Mouse (Mus musculus): ENCODE measurements around the gene Ppm1h. TPM values are rescaled to one million over a fixed set of nuclear protein-coding genes. Genes with fewer than 3 reads are reported as not detected.
A peak's percentile ranks its signal among the peaks of the same experiment; 100 is the strongest.

The Ppm1h gene
- polyA plus RNA-seq, 1 experiment from 2014 or later, result 5.8 TPM

DNA sequence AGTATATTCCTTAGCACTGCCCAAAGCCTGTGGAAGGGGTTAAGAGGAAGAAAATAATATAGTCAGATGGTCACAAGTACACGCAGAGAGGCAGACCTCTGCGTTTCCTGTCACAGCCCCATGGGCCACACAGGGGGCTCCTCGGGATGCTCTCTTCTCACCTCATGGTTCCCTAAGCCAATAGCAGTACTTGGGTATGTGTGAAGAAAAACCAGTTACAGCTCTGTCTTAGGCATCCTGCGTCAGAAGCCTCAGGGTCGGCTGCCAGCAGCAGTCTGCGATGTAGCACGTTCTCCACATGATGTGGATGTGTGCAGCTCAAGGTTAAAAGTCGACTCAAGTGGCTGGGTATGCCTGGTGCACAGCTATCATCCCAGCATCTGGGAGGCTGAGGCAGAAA lies 139.2 kb downstream of the Ppm1h start:
- Histone ChIP-seq H3K36me3 (no peaks in the 10 kb centered on the region), H3K27ac (no peak overlapping the region), H3K4me3 (no peak overlapping the region), H3K9me3 (no peaks in the 10 kb centered on the region), H3K27me3 (ENCODE audit: insufficient read depth, poor library complexity, severe bottlenecking) (no peaks in the 10 kb centered on the region), H3K4me1 (replicated peaks) (no peaks in the 10 kb centered on the region)
- WGBS, result 89% methylated on average over 8 of the region's 8 CpGs
- DNase-seq (ENCODE audit: low spot score), result no peak

DNA sequence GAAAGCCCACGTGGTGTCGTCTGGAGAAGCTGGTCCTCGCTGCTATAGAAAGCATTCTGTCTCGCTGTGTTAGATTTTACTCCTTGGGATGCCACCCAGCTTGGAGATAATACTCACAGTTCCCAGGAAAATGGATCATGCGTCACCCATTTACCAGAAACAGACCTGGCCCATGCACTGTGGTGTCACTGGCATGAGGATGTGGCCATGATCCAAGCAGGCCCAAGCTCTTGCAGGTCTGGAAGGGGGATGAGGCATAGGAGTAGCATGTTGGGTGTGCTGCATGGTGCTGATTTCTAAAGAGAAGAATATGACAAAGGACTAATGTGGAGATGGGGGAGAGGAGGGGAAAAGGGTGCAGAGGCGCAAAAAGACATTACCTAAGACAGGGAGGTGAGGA lies 141.2 kb downstream of the Ppm1h start:
- no peaks in the 10 kb centered on the region for H3K27me3 ChIP-seq (ENCODE audit: insufficient read depth, poor library complexity, severe bottlenecking)
- no peaks in the 10 kb centered on the region for H3K9me3 ChIP-seq
- no peak overlapping the region for H3K27ac ChIP-seq
- H3K36me3 ChIP-seq, result no peaks in the 10 kb centered on the region
- no peak overlapping the region for H3K4me3 ChIP-seq
- H3K4me1 ChIP-seq (replicated peaks), result peaks cover 7% of the 10 kb centered on the region
- no peak for DNase-seq (ENCODE audit: low spot score)
- 93% methylated on average over 6 of the region's 6 CpGs for WGBS

- 86% methylated on average over 6 of the region's 6 CpGs for WGBS
- Histone ChIP-seq H3K27ac (no peak overlapping the region), H3K9me3 (no peaks in the 10 kb centered on the region), H3K4me3 (no peak overlapping the region), H3K36me3 (no peaks in the 10 kb centered on the region), H3K27me3 (ENCODE audit: insufficient read depth, poor library complexity, severe bottlenecking) (no peaks in the 10 kb centered on the region), H3K4me1 (replicated peaks) (peaks cover 7% of the 10 kb centered on the region)
- no peak for DNase-seq (ENCODE audit: low spot score)
These were observed 143.0 kb downstream of the Ppm1h start for GRCm38 (mm10) chr10:122821549-122821948.

GRCm38 (mm10) chr10:122823642-122824041 lies 145.1 kb downstream of the Ppm1h start:
- WGBS, result 80% methylated on average over 13 of the region's 13 CpGs
- DNase-seq (ENCODE audit: low spot score), result no peak
- Histone ChIP-seq H3K4me3 (no peak overlapping the region), H3K36me3 (no peaks in the 10 kb centered on the region), H3K27ac (no peak overlapping the region), H3K4me1 (replicated peaks) (peaks cover 15% of the 10 kb centered on the region), H3K9me3 (no peaks in the 10 kb centered on the region), H3K27me3 (ENCODE audit: insufficient read depth, poor library complexity, severe bottlenecking) (no peaks in the 10 kb centered on the region)

DNA sequence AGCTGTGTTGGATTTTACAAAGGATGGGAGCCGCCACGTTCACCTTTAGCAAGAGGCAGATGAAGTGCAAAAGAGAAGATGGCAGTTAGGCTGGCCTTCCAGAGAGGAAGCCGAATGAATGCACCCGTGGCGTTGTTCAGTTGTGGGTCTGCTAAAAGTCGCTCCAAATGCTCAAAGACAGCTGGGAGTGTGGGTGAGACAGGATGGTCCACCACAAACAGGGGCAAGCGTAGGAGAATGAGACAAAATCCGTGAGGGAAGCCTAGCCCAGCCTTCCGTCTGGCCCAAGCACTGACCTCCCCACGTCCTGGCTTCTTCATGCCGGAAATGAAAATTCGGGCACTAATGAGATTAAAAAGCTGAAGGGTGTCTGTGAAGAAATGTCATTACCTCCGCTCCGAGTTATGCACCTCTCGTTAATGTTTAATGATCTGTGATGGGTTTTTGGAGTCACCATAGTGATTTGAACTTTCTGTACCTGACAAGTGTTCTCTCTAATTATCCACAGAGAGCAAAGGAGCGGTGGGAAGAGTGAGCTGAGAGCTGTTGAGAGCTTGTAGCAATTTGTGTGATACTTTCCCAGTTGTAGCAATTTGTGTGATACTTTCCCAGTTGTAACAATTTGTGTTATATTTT lies 148.3 kb downstream of the Ppm1h start:
- H3K4me3 ChIP-seq, result no peak overlapping the region
- DNase-seq (ENCODE audit: low spot score), result no peak
- no peaks in the 10 kb centered on the region for H3K36me3 ChIP-seq
- no peaks in the 10 kb centered on the region for H3K27me3 ChIP-seq (ENCODE audit: insufficient read depth, poor library complexity, severe bottlenecking)
- peaks cover 15% of the 10 kb centered on the region for H3K4me1 ChIP-seq (replicated peaks)
- no peaks in the 10 kb centered on the region for H3K9me3 ChIP-seq
- no peak overlapping the region for H3K27ac ChIP-seq
- 87% methylated on average over 16 of the region's 16 CpGs for WGBS

DNA sequence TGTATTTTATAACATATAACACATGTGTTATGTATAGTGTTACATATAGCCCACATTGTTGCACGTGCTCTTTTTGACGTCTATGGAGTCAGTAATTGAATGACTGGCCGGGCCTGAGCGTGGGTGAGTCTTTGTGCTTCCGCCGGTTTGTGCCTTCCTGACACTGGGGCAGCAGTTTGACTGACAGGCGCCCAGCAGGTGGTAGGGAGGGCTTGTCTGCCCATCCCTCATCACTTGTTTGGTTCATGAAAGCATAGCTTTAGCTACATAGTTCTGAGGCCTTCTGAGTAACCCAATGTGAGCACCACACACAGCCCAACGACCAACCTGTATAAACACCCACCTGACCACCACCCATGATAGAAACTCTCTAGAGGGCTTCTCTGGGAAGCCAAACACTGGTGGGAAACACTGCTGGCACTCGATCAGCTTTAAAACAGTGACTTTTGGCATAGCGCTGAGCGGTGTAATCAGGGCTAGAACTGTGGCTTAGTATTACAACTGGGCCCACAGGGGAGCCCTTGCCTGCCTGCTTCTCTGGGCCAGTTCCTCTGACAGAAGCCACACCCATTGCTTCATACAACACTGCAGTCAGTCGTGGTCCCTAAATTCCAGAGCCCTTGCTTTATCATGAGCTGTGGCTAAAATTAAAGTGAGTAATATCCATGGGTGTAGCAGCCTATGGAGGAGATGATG lies 149.3 kb downstream of the Ppm1h start:
- Histone ChIP-seq H3K9me3 (no peaks in the 10 kb centered on the region), H3K27ac (no peak overlapping the region), H3K36me3 (no peaks in the 10 kb centered on the region), H3K4me3 (no peak overlapping the region), H3K27me3 (ENCODE audit: insufficient read depth, poor library complexity, severe bottlenecking) (no peaks in the 10 kb centered on the region), H3K4me1 (replicated peaks) (peaks cover 15% of the 10 kb centered on the region)
- WGBS, result 36% methylated on average over 12 of the region's 12 CpGs
- peak; percentile 38 for DNase-seq (ENCODE audit: low spot score)

- WGBS, result 75% methylated on average over 3 of the region's 3 CpGs
- Histone ChIP-seq H3K9me3 (no peaks in the 10 kb centered on the region), H3K27me3 (ENCODE audit: insufficient read depth, poor library complexity, severe bottlenecking) (no peaks in the 10 kb centered on the region), H3K4me1 (replicated peaks) (peaks cover 9% of the 10 kb centered on the region), H3K36me3 (no peaks in the 10 kb centered on the region), H3K4me3 (no peak overlapping the region), H3K27ac (no peak overlapping the region)
- no peak for DNase-seq (ENCODE audit: low spot score)
These were observed 151.2 kb downstream of the Ppm1h start for GRCm38 (mm10) chr10:122829801-122830217.

DNA sequence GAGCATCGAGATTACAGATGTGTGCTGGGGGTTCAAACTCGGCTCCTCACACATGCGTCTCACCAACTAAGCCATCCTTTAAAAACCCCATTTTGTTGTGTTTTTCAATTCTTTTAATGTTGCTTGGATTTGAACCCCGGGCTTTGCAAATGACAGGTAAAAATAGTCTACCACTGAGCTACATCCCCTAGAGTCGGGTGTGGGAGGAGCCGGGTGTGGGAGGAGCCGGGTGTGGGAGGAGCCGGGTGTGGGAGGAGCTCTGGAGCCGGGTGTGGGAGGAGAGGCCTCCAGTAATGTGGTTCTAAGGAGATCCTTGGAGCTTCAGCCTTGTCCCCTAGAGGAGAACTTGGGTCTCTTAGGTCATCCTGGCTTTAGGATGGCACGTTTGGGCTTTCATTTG lies 152.1 kb downstream of the Ppm1h start:
- 91% methylated on average over 10 of the region's 10 CpGs for WGBS
- Histone ChIP-seq H3K36me3 (no peaks in the 10 kb centered on the region), H3K27ac (no peak overlapping the region), H3K4me1 (replicated peaks) (peaks cover 9% of the 10 kb centered on the region), H3K9me3 (no peaks in the 10 kb centered on the region), H3K27me3 (ENCODE audit: insufficient read depth, poor library complexity, severe bottlenecking) (no peaks in the 10 kb centered on the region), H3K4me3 (no peak overlapping the region)
- no peak for DNase-seq (ENCODE audit: low spot score)

- 94% methylated on average over 8 of the region's 8 CpGs for WGBS
- H3K27me3 ChIP-seq (ENCODE audit: insufficient read depth, poor library complexity, severe bottlenecking), result no peaks in the 10 kb centered on the region
- H3K9me3 ChIP-seq, result peaks cover 9% of the 10 kb centered on the region; the same call in 1 of the 2 replicates
- H3K36me3 ChIP-seq, result no peaks in the 10 kb centered on the region
- no peak for DNase-seq (ENCODE audit: low spot score)
- H3K4me3 ChIP-seq, result no peak overlapping the region
- H3K27ac ChIP-seq, result no peak overlapping the region
- H3K4me1 ChIP-seq (replicated peaks), result no peaks in the 10 kb centered on the region; the same call in 1 of the 2 replicates
These were observed 163.5 kb downstream of the Ppm1h start for GRCm38 (mm10) chr10:122842014-122842413.

- Histone ChIP-seq H3K27me3 (ENCODE audit: insufficient read depth, poor library complexity, severe bottlenecking) (no peaks in the 10 kb centered on the region), H3K4me1 (replicated peaks) (no peaks in the 10 kb centered on the region; the same call in 1 of the 2 replicates), H3K9me3 (peaks cover 9% of the 10 kb centered on the region; the same call in 1 of the 2 replicates), H3K27ac (no peak overlapping the region), H3K36me3 (no peaks in the 10 kb centered on the region), H3K4me3 (no peak overlapping the region)
- no peak for DNase-seq (ENCODE audit: low spot score)
- WGBS, result 91% methylated on average over 8 of the region's 8 CpGs
These were observed 164.4 kb downstream of the Ppm1h start for GRCm38 (mm10) chr10:122842961-122843360.

DNA sequence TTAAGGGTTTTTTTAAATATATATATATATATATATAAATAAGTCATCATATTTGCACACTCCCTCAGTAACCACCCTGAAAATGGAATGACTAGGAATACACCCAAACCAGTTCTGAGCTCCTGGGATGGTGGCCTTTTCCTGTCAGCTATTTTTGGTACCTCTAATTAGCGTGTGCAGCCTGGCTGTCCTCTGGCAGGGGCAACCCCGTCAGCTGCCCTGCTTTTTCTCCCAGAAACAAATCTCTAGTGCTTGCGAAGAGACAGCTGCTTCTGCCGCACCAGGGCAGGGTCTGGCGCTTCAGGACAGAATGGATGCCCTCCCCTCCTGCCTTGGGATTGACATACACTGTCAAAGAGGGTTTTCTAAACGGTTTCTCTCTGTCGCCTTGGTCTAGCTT lies 166.9 kb downstream of the Ppm1h start:
- Histone ChIP-seq H3K36me3 (no peaks in the 10 kb centered on the region), H3K4me3 (no peak overlapping the region), H3K27ac (0 out of 2 replicates have a peak overlapping the region, but pooled peaks have one; percentile 29), H3K4me1 (replicated peaks) (no peaks in the 10 kb centered on the region; the same call in 1 of the 2 replicates), H3K9me3 (peaks cover 2% of the 10 kb centered on the region; the same call in 1 of the 2 replicates), H3K27me3 (ENCODE audit: insufficient read depth, poor library complexity, severe bottlenecking) (no peaks in the 10 kb centered on the region)
- DNase-seq (ENCODE audit: low spot score), result no peak
- 69% methylated on average over 7 of the region's 7 CpGs for WGBS

DNA sequence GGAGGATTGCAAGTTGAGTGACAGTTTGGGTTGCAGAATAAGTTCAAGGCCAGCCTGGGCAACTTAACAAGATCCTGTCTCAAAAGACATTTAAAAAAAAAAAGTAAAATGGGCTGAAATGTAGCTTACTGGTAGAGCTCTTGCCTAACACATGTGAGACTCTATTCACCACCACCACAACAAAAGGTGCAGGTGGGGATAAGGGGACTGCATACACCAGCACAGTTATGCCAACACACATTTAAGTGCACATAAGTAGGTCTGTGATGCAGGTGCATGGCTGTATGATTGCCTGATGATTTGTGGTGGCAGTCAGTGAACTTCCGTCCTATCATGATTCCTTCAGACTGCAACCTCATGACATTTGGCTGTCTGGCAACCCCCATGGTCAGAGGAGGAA lies 167.9 kb downstream of the Ppm1h start:
- 90% methylated on average over 1 of the region's 1 CpGs for WGBS
- Histone ChIP-seq H3K27me3 (ENCODE audit: insufficient read depth, poor library complexity, severe bottlenecking) (no peaks in the 10 kb centered on the region), H3K4me3 (no peak overlapping the region), H3K4me1 (replicated peaks) (no peaks in the 10 kb centered on the region; the same call in 1 of the 2 replicates), H3K36me3 (no peaks in the 10 kb centered on the region), H3K27ac (no peak overlapping the region), H3K9me3 (no peaks in the 10 kb centered on the region)
- DNase-seq (ENCODE audit: low spot score), result no peak

GRCm38 (mm10) chr10:122848020-122848457 lies 169.5 kb downstream of the Ppm1h start:
- Histone ChIP-seq H3K27ac (no peak overlapping the region), H3K36me3 (no peaks in the 10 kb centered on the region), H3K4me3 (no peak overlapping the region), H3K9me3 (no peaks in the 10 kb centered on the region), H3K4me1 (replicated peaks) (no peaks in the 10 kb centered on the region; the same call in 1 of the 2 replicates), H3K27me3 (ENCODE audit: insufficient read depth, poor library complexity, severe bottlenecking) (no peaks in the 10 kb centered on the region)
- no peak for DNase-seq (ENCODE audit: low spot score)
- 85% methylated on average over 2 of the region's 2 CpGs for WGBS
